Mouse (Mus musculus): ENCODE measurements around the gene Riok2. TPM values are rescaled to one million over a fixed set of nuclear protein-coding genes. Genes with fewer than 3 reads are reported as not detected.
"Not testable (repeated sequence)": the region's sequence is repeated elsewhere in the genome, so short reads cannot be mapped to it uniquely, and the experiment has no call there.

Riok2 gene
- 37.5 TPM for polyA plus RNA-seq (2021)

DNA sequence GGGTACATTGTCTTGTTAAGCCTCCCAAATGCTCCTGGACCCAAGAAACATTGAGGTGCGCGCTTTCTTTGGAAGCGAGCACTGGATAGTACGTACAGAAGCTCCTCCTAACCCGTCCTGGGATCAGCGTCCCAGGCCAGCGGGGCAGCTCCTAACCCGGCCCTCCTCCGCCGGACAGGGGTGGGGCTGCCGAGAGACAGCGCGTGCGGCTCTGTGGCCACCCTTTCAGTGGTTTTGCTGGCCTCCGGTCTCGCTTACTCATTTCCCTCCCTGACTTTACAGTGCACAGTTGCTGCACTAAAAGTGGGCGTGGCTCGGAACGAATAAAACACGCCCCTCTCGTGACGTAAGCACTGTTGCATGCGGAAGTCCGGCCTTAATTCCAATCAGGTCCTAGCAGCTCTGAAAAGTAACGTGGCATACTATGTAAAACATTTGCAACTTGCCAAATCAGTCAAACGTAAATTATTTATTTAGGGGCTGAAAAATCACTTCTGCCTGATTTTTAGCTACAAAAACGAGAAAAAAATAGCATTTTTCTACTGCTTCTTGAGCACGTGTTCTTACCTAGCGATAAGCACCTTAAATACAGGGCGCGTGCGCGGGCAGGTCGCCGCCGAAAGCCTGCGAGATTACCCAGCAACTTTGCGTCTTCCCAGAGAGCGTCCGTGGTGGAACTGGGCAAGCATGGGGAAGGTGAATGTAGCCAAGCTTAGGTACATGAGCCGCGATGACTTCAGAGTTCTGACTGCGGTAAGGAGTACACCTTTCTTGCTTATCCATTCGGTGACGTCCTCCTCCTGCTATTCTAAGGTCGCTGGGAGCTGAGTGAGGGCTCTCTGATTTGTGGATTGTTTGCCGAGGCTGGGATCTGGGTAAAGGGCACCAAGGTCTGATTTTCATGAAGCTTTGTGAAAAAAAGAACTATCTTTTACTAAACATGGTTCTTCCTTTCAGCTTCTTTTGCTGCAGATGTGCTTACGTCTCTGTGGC lies at the start of gene Riok2:
Gene Riok2, plus strand, starts transcription at position 392 of the 993 bp plus-strand sequence.
- H3K27me3 ChIP-seq, result no peaks in the 10 kb centered on the region
- ATAC-seq (peak; percentile 100), DNase-seq (ENCODE audit: low read depth, low spot score) (peak; percentile 100)
- ChIA-PET POLR2A (interaction anchor here (0.6 to 1.6 kb wide), 3 partner anchors 10 to 389 kb away, joined by 3 to 5 read pairs (median 3); no protein-coding TSS in a partner anchor), CTCF (interaction anchor here (1.0 to 1.4 kb wide), 2 partner anchors 11 to 13 kb away, joined by 3 to 4 read pairs; no protein-coding TSS in a partner anchor)
- no peak for TF ChIP-seq CTCF (IDR thresholded peaks at IDR 0.05)
- in situ Hi-C loops (cut with MboI; ENCODE audit: low pct_unique_long_range_greater_than_20kb), result loop anchor here (5.0 kb wide), 1 partner anchor 77 kb away; no protein-coding TSS in a partner anchor

DNA sequence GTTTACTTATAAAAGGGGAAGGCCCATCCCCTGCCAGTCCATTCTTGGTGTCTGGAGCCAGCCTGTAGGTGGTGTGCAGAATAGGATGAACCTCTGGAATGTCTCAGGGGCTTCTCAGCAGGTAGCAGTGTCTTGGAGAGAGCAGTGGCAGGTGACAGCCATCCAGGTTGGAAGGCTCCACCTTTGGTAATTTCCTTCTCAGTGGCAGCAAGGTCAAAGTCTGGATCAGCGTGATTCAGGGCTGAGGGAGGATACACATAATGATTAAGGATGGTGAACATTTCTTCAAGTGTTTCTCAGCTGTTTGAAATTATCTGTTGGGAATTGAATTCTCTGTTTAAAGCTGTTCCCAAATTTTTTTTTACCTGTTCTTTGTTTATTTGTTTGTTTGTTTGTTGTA lies 48.1 kb upstream of the Riok2 start:
- POLR2A ChIA-PET, result not testable (repeated sequence)

DNA sequence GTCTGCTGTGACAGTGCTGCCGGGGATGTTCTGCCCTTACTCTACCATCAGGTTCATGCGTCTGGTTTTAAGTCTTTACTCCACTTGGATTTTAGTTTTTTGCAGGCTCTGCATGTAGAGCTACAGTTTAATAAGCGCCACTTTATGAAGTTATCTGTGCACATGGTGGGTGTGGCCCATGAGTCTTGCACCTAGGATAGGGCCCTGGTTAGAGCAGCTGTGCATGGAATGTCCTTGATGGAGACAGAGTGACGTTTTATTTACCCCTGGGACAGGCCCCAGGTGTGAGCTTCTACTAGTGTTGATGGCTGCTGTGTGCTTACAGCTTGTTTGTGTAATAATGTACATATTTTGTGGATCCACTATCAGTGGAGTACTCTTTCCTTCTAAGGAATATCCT lies 47.5 kb upstream of the Riok2 start:
- no peak for ATAC-seq
- in situ Hi-C loops (cut with MboI; ENCODE audit: low pct_unique_long_range_greater_than_20kb), result no loop called here
- DNase-seq (ENCODE audit: low read depth, low spot score), result no peak
- CTCF ChIA-PET, result no interaction called here
- POLR2A ChIA-PET, result no interaction called here
- no peak for TF ChIP-seq CTCF (IDR thresholded peaks at IDR 0.05)
- no peaks in the 10 kb centered on the region for H3K27me3 ChIP-seq

More for the DNA sequence above, 48.1 kb upstream of the Riok2 start:
- ATAC-seq; DNase-seq (ENCODE audit: low read depth, low spot score); in situ Hi-C loops (cut with MboI; ENCODE audit: low pct_unique_long_range_greater_than_20kb); CTCF ChIA-PET; H3K27me3 ChIP-seq: not testable (repeated sequence)

DNA sequence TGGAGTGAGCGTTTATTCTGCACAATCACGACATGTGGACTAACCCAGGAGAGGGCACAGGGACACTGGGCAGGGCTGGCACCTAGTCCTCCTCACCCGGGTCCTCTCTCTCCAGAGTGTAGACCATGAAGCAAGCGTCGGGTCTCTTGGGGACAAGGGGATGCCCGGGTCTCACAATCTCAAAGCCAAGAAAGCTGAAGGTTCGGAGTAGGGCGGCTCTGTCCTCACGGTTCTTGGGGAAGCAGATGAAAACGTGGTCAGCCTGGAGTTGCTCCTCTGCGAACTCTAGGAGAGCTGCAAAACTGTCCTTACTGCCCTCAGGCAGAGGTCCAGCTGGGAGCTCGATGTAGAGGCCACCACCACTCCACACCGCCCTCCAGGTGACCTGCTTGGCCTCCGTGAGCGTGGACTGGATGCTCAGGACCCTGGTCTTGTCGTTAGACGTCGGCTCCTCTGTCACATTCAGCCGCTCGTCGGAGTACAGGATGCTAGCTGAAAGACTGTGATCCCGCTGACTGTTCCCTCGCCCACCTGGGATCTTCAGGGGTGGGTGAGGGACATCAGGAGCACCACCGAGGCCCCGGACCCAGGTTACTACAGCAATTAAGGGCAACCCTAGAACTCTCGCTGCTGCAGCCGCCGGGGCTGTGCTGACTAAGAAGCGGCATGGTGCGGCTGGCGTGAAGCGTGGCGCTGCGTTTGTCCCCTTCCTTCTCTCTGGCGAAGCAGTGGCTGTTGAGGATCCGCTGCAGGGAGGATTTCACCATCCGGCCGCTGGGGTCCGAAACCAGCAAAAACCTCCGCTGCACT lies 28.5 kb upstream of the Riok2 start:
- ATAC-seq; in situ Hi-C loops (cut with MboI; ENCODE audit: low pct_unique_long_range_greater_than_20kb); DNase-seq (ENCODE audit: low read depth, low spot score): not testable (repeated sequence)

DNA sequence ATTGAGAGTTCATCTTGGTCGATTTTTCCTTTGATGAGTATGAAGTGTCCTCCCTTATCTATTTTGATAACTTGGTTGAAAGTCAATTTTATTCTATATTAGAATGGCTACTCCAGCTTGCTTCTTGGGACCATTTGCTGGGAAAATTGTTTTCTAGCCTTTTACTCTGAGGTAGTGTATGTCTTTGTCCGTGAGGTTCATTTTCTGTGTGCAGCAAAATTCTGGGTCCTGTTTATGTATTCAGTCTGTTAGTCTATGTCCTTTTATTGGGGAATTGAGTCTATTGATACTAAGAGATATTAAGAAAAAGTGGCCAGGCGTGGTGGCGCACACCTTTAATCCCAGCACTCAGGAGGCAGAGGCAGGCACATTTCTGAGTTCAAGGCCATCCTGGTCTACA lies 27.8 kb upstream of the Riok2 start:
- H3K27me3 ChIP-seq; ATAC-seq; DNase-seq (ENCODE audit: low read depth, low spot score); POLR2A ChIA-PET; CTCF ChIA-PET; in situ Hi-C loops (cut with MboI; ENCODE audit: low pct_unique_long_range_greater_than_20kb): not testable (repeated sequence)

More for the DNA sequence above, 28.5 kb upstream of the Riok2 start:
- POLR2A ChIA-PET, CTCF ChIA-PET, H3K27me3 ChIP-seq: not testable (repeated sequence)

DNA sequence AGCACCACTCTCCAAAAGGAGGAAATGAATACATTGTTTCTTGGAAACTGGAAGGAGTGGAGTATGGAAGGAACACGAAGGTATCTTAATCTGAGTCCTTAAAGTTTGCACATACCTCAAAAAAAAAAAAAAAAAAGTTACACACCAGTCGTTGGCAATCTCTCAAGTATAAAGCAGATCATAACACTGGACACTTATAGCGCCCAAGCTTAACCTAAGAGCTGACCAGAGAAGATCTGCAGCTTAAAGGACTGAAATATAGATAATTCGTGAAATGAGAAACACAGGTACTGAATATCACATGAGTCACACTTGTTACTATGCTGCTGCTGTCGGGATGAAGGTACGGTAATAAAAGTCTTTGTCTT lies 575 bp upstream of the Riok2 start:
- TF ChIP-seq CTCF (IDR thresholded peaks at IDR 0.05), result no peak
- ATAC-seq (no peak), DNase-seq (ENCODE audit: low read depth, low spot score) (no peak)
- POLR2A ChIA-PET, result interaction anchor here (1.6 kb wide), 1 partner anchor 251 kb away, joined by 5 read pairs; no protein-coding TSS in a partner anchor
- no peaks in the 10 kb centered on the region for H3K27me3 ChIP-seq
- in situ Hi-C loops (cut with MboI; ENCODE audit: low pct_unique_long_range_greater_than_20kb), result loop anchor here (5.0 kb wide), 1 partner anchor 76 kb away; no protein-coding TSS in a partner anchor
- CTCF ChIA-PET, result interaction anchor here (1.0 to 1.4 kb wide), 2 partner anchors 12 kb away, joined by 3 to 4 read pairs; no protein-coding TSS in a partner anchor

DNA sequence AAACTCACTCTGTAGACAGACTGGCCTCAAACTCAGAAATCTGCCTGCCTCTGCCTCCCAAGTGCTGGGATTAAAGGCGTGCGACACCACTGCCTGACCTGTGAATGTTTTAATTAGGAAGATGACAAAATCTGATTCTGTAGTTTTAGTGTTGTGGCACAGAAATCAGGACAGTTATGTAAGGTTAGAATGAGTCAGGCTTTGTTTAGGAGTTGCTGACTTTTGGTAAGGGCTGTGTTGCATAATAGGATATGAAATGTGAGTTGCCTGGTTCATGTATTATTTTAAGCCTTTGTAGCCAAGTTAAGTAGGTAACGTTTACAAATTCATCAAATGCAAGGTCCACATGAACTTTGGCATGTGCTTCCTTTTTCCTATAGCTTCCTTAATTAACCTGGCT lies 1.5 kb downstream of the Riok2 start:
- ChIA-PET CTCF (no interaction called here), POLR2A (no interaction called here)
- DNase-seq (ENCODE audit: low read depth, low spot score), result no peak
- ATAC-seq, result no peak
- in situ Hi-C loops (cut with MboI; ENCODE audit: low pct_unique_long_range_greater_than_20kb), result loop anchor here (25.0 kb wide), 1 partner anchor 1613 kb away; no protein-coding TSS in a partner anchor
- H3K27me3 ChIP-seq, result no peaks in the 10 kb centered on the region
- TF ChIP-seq CTCF (IDR thresholded peaks at IDR 0.05), result no peak

DNA sequence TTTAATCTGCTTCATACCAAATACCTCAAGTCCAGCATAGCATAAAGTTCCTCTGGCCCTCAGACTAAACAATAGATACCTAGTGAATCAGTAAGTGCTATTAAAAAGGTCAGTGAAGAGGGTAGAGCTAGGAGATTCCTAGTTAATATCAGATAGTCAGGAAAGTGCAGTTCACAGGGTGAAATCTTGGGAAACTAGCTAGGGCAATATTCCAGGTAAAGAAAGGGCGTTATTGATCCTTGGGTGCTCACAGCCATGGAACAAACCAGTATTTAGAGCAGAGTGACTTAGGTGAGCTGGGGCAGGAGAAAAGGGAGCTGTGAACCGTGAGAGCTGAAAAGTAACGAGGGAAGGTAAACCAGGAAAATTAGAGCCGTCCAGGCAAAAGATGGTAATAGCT lies 9.6 kb downstream of the Riok2 start:
- CTCF ChIA-PET, result interaction anchor here (1.1 to 3.5 kb wide), 2 partner anchors 11 to 45 kb away, joined by 3 to 24 read pairs; no protein-coding TSS in a partner anchor

DNA sequence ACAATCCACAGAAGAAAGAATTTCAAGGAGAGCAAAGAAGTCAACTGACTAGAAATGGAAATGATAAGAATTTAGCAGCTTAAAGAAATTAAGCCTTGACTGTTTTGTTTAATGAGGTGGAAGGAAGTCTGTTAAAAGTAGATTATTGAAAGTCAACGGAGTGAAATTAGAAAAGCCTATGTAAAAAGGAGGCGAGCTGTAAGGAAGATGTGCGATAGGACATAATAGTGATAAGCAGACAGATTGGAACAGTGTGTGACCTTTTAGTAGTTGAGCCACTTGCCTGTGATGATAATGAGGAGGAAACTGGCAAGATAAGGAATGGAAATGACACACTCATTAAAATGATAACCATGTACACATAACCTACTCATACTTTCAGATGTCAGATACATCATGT lies 10.4 kb downstream of the Riok2 start:
- ATAC-seq (no peak), DNase-seq (ENCODE audit: low read depth, low spot score) (no peak)
- ChIA-PET POLR2A (interaction anchor here (0.9 kb wide), 1 partner anchor 10 kb away, joined by 3 read pairs; no protein-coding TSS in a partner anchor), CTCF (interaction anchor here (1.1 to 3.5 kb wide), 2 partner anchors 11 to 46 kb away, joined by 3 to 24 read pairs; no protein-coding TSS in a partner anchor)
- no peak for TF ChIP-seq CTCF (IDR thresholded peaks at IDR 0.05)
- in situ Hi-C loops (cut with MboI; ENCODE audit: low pct_unique_long_range_greater_than_20kb), result loop anchor here (25.0 kb wide), 1 partner anchor 1622 kb away; no protein-coding TSS in a partner anchor
- no peaks in the 10 kb centered on the region for H3K27me3 ChIP-seq

More for the DNA sequence above, 9.6 kb downstream of the Riok2 start:
- ATAC-seq, result no peak
- no peaks in the 10 kb centered on the region for H3K27me3 ChIP-seq
- in situ Hi-C loops (cut with MboI; ENCODE audit: low pct_unique_long_range_greater_than_20kb), result loop anchor here (25.0 kb wide), 1 partner anchor 1621 kb away; no protein-coding TSS in a partner anchor
- POLR2A ChIA-PET, result interaction anchor here (0.9 kb wide), 1 partner anchor 9 kb away, joined by 3 read pairs; no protein-coding TSS in a partner anchor
- no peak for DNase-seq (ENCODE audit: low read depth, low spot score)
- no peak for TF ChIP-seq CTCF (IDR thresholded peaks at IDR 0.05)

DNA sequence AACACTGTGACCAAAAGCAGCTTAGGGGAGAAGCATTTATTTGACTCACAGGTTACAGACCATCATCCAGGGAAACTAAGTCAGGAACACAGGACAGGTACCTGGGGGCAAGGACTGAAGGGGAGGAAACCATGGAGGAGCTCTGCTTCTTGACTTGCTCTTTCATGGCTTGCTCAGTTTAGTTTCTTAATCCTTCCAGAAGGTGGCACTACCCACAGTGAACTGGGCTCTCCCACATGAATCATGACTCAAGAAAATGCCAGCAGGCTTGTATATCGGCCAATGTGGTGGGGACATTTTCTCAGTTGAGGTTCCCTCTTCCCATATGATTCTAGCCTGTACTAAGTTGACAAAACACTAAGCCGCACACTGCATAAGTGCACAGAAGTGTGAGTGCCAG lies 12.0 kb downstream of the Riok2 start:
- CTCF ChIA-PET, result interaction anchor here (1.0 to 3.5 kb wide), 5 partner anchors 9 to 17 kb away, joined by 3 to 24 read pairs (median 3); partner anchors contain the start of genes Lix1 and Riok2
- no peak for DNase-seq (ENCODE audit: low read depth, low spot score)
- no peak for ATAC-seq
- in situ Hi-C loops (cut with MboI; ENCODE audit: low pct_unique_long_range_greater_than_20kb), result loop anchor here (25.0 kb wide), 1 partner anchor 1624 kb away; no protein-coding TSS in a partner anchor
- H3K27me3 ChIP-seq, result no peaks in the 10 kb centered on the region
- POLR2A ChIA-PET, result no interaction called here
- peak; percentile 49 for TF ChIP-seq CTCF (IDR thresholded peaks at IDR 0.05)
